Mouse (Mus musculus) embryo, embryonic 11.5 days (tissue): ENCODE measurements around the gene Gm21854.
"Not testable (repeated sequence)": the region's sequence is repeated elsewhere in the genome, so short reads cannot be mapped to it uniquely, and the experiment has no call there.

Experiments used
- DNase-seq: peaks from one replicate; pipeline ENCODE4 v3.0.0-alpha.2; 2012; ENCODE audit warnings: low read depth, low spot score

Gene Gm21854

DNA sequence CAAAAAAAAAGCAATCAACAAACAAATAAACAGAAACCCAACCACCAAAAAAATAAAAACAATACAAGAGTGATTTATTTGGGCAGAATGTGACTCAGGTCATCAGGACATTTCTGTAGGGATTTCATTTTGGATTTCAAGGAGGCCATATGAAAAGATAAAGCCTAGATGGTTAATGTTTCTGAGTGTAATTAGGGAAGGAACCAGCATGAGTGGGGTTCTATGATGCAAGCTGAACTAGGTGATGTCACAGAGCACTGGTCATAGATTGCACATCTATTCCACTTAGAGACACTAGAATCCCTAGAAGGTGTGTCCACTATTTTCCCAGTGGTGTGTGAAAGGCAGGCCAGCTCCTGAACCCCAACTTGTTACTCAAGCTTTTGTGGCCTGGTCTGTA is at the start of gene Gm21854:
TSS of gene Gm21854 (plus strand) at position 301 of the 400 bp plus-strand sequence.
- DNase-seq: not testable (repeated sequence)
